Mouse (Mus musculus) testis, adult 2 months (tissue): ENCODE measurements around the gene Smarcd2. TPM values are rescaled to one million over a fixed set of nuclear protein-coding genes. Genes with fewer than 3 reads are reported as not detected.

ENCODE experiments used
- H3K27ac ChIP-seq: fragments of 200-500 bp; 2 replicates; pipeline ENCODE4 v1.5.1; 2012; ENCODE audit warnings: low read depth, low read length; ENCODE audit not compliant: control insufficient read depth, insufficient read depth
- H3K27me3 ChIP-seq: fragments of 200-500 bp; 2 replicates; pipeline ENCODE4 v1.6.1; 2012; ENCODE audit warnings: mild to moderate bottlenecking, low read length, moderate library complexity; ENCODE audit not compliant: control insufficient read depth, insufficient read depth
- H3K36me3 ChIP-seq: fragments of 200-500 bp; 2 replicates; pipeline ENCODE4 v1.6.1; 2012; ENCODE audit warnings: mild to moderate bottlenecking, low read length; ENCODE audit not compliant: control insufficient read depth, insufficient read depth
- H3K4me1 ChIP-seq: fragments of 200-500 bp; 2 replicates; pipeline ENCODE4 v1.6.1; 2012; ENCODE audit warnings: low read length; ENCODE audit not compliant: control insufficient read depth, insufficient read depth
- H3K4me3 ChIP-seq: fragments of 200-500 bp; 2 replicates; pipeline ENCODE4 v1.5.1; 2012; ENCODE audit warnings: low read depth, mild to moderate bottlenecking, low read length, moderate library complexity, mixed read lengths; ENCODE audit not compliant: control insufficient read depth
- CTCF ChIP-seq: fragments of 200-500 bp; IDR thresholded peaks from 2 replicates; pipeline ENCODE4 v1.5.1; 2012; ENCODE audit warnings: low read depth, mild to moderate bottlenecking, inconsistent platforms, low read length, moderate library complexity; ENCODE audit not compliant: control insufficient read depth, insufficient read depth, insufficient replicate concordance
- POLR2A ChIP-seq: fragments of 200-500 bp; IDR thresholded peaks from 2 replicates; pipeline ENCODE4 v1.6.1; 2012; ENCODE audit warnings: low read depth, mild to moderate bottlenecking, inconsistent platforms, low read length, moderate library complexity; ENCODE audit not compliant: control insufficient read depth
- polyA plus RNA-seq: library from polyadenylated mRNA; depleted of rRNA; stranded (reverse); fragments of >200 nt; gene quantifications from 2 replicates; pipeline ENCODE4 v1.2.3, GENCODE M21; 2012; rRNA removed

The Smarcd2 gene
- polyA plus RNA-seq = 74.7 and 74.9 TPM in 2 replicates

- H3K4me1 ChIP-seq = peaks cover 34% of the 10 kb centered on the region
- no peaks in the 10 kb centered on the region for H3K36me3 ChIP-seq
- peak within 1 kb of the TSS; percentile 92 for H3K4me3 ChIP-seq
- peak; percentile 88; the same call in 1 of the 2 replicates for TF ChIP-seq POLR2A
- TF ChIP-seq CTCF = no peak
- H3K27ac ChIP-seq = peak within 1 kb of the TSS; percentile 97
- H3K27me3 ChIP-seq = no peaks in the 10 kb centered on the region
Measured at GRCm38 (mm10) chr11:106272644-106273310, at the start of gene Smarcd2. Gene Smarcd2 (minus strand): TSS chr11:106272972.

- H3K27ac ChIP-seq = no peak overlapping the region
- no peak overlapping the region for H3K4me3 ChIP-seq
- TF ChIP-seq CTCF = no peak
- TF ChIP-seq POLR2A = no peak
- no peaks in the 10 kb centered on the region for H3K27me3 ChIP-seq
- no peaks in the 10 kb centered on the region for H3K36me3 ChIP-seq
- H3K4me1 ChIP-seq = no peaks in the 10 kb centered on the region
Measured at GRCm38 (mm10) chr11:106318406-106319366, 45.9 kb upstream of the Smarcd2 start.

DNA sequence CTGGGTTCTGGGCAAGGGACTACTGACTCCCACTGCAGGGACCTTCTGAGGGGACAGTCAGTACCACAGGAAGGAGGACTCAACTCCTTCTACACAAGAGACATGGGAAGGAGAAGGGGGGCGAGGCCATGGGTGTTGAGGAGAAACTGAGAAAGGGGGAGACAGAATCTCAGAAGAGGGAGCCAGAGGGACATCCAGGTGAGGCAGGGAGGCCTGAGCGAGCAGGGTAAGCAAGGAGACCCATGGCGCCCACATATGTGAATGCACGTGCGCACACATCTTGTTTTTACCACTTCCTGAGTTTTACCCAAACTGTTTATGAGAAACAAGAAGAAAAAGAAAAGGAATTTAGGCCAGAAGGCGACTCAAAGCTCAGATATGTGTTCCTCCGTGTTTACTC lies 45.0 kb upstream of the Smarcd2 start:
- Histone ChIP-seq H3K36me3 (no peaks in the 10 kb centered on the region), H3K27ac (no peak overlapping the region), H3K27me3 (no peaks in the 10 kb centered on the region), H3K4me3 (no peak overlapping the region), H3K4me1 (no peaks in the 10 kb centered on the region)
- TF ChIP-seq POLR2A = no peak
- TF ChIP-seq CTCF = no peak

- H3K36me3 ChIP-seq = no peaks in the 10 kb centered on the region
- TF ChIP-seq CTCF = no peak
- TF ChIP-seq POLR2A = no peak
- H3K4me1 ChIP-seq = no peaks in the 10 kb centered on the region
- no peaks in the 10 kb centered on the region for H3K27me3 ChIP-seq
- no peak overlapping the region for H3K4me3 ChIP-seq
- H3K27ac ChIP-seq = no peak overlapping the region
Measured at GRCm38 (mm10) chr11:106316416-106316815, 43.6 kb upstream of the Smarcd2 start.

DNA sequence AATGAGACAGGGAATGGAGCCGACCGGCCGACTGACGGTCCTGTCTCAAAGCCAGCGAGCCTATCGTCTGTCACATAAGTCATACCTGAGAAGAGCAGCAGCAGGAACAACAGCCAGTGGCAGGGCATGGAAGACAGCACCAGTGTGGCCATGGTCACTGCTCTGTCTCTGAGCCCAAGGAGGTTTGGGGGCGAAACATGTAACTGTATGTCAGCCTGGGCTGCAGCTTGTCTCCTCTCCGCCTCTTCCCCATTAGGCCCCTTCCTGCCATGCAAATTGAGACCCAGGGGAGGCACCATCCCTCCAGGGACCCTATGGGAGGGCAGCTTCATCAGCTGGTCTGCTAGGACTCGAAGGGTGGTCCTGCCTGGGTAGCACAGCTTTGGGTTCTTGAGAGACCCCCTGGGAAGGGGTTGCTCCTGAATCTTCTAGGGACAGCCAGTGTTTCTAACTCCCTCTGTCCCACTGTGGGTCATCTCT lies 41.6 kb upstream of the Smarcd2 start, which contains the start of gene Cd79b:
Gene Cd79b (minus strand): TSS at position 430 of the 480 bp plus-strand sequence.
- TF ChIP-seq CTCF = no peak
- TF ChIP-seq POLR2A = no peak
- no peaks in the 10 kb centered on the region for H3K27me3 ChIP-seq
- H3K36me3 ChIP-seq = no peaks in the 10 kb centered on the region
- H3K27ac ChIP-seq = no peak within 1 kb of the TSS
- H3K4me3 ChIP-seq = no peak within 1 kb of the TSS
- no peaks in the 10 kb centered on the region for H3K4me1 ChIP-seq

DNA sequence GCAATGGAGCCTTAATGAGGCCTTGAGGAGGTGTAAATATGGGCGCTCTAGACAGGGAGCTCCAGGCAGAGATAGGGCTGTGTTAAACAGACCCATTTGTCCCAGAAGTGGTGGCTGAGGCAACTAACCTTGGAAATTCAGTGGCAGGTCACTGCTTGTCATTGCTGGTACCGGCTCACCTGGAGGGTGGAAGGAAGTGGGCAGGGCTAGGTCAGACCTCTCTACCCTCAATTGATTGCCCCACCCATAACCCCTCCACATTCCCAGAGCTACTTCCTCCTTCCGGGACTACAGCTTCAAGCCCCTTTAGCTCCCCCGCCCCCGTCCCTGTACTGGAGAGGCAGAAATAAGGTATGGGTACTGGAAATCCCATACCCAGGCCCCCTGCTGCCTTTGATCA lies 40.8 kb upstream of the Smarcd2 start:
- H3K4me1 ChIP-seq = peaks cover under 1% of the 10 kb centered on the region; the same call in 1 of the 2 replicates
- H3K27ac ChIP-seq = no peak overlapping the region
- H3K27me3 ChIP-seq = no peaks in the 10 kb centered on the region
- TF ChIP-seq POLR2A = no peak
- TF ChIP-seq CTCF = no peak
- no peak overlapping the region for H3K4me3 ChIP-seq
- no peaks in the 10 kb centered on the region for H3K36me3 ChIP-seq

- Histone ChIP-seq H3K4me1 (peaks cover 7% of the 10 kb centered on the region), H3K36me3 (no peaks in the 10 kb centered on the region), H3K27me3 (no peaks in the 10 kb centered on the region), H3K27ac (no peak overlapping the region), H3K4me3 (no peak overlapping the region)
- TF ChIP-seq POLR2A = no peak
- TF ChIP-seq CTCF = no peak
Measured at GRCm38 (mm10) chr11:106310123-106310522, 37.4 kb upstream of the Smarcd2 start.
